Mouse (Mus musculus) hindbrain, postnatal 0 days (tissue): Measurements from ENCODE around the gene Psg27. TPM values are rescaled to one million over a fixed set of nuclear protein-coding genes. Genes with fewer than 3 reads are reported as not detected.

Source experiments
- ATAC-seq: fragments of 200-750 bp; cut with Nextera tagmentation; 2 replicates; pipeline ENCODE4 v1.8.0; 2017; ENCODE audit warnings: mild to moderate bottlenecking, moderate TSS enrichment, moderate library complexity
- DNase-seq: peaks from one replicate; pipeline ENCODE4 v3.0.0-alpha.2; 2015; ENCODE audit warnings: low spot score
- H3K27ac ChIP-seq: fragments of 300-500 bp; sonication (generic); 2 replicates; pipeline ENCODE4 v1.5.1; 2014; ENCODE audit warnings: mild to moderate bottlenecking
- H3K27me3 ChIP-seq: fragments of 300-500 bp; sonication (generic); 2 replicates; pipeline ENCODE4 v1.6.1; 2014; ENCODE audit warnings: low read length, mixed read lengths; ENCODE audit not compliant: insufficient read depth
- H3K36me3 ChIP-seq: fragments of 300-500 bp; sonication (generic); 2 replicates; pipeline ENCODE4 v1.6.1; 2014; ENCODE audit warnings: low read length, mixed read lengths; ENCODE audit not compliant: insufficient read depth
- H3K4me1 ChIP-seq: fragments of 300-500 bp; sonication (generic); 2 replicates; pipeline ENCODE4 v1.6.1; 2014; ENCODE audit warnings: antibody characterized with exemption, low read length, mixed read lengths; ENCODE audit not compliant: insufficient read depth
- H3K4me2 ChIP-seq: fragments of 300-500 bp; sonication (generic); 2 replicates; pipeline ENCODE4 v1.6.1; 2014; ENCODE audit warnings: low read depth, mild to moderate bottlenecking, low read length, moderate library complexity, mixed read lengths
- H3K4me3 ChIP-seq: fragments of 300-500 bp; sonication (generic); 2 replicates; pipeline ENCODE4 v1.5.1; 2014; ENCODE audit warnings: low read length
- H3K9ac ChIP-seq: fragments of 300-500 bp; sonication (generic); replicated peaks from 2 replicates; pipeline ENCODE4 v1.6.1; 2014; ENCODE audit warnings: mild to moderate bottlenecking, low read length, moderate library complexity, mixed read lengths
- H3K9me3 ChIP-seq: fragments of 300-500 bp; sonication (generic); 2 replicates; pipeline ENCODE4 v1.6.1; 2016; ENCODE audit warnings: low read length, mixed read lengths
- CTCF ChIP-seq: IDR thresholded peaks from 2 replicates; pipeline ENCODE4 v1.5.1; 2016; ENCODE audit warnings: antibody characterized with exemption, control low read depth, low read depth
- WGBS: fragments of 180-500 bp; shearing (Covaris S2); extraction: QIAGEN DNeasy Blood & Tissue Kit; methylation state at CpG from one replicate; pipeline ENCODE4 v1.1.7; 2014; 5-methylcytosine and 5-hydroxymethylcytosine counted together
- polyA plus RNA-seq: library from polyadenylated mRNA; unstranded; fragments of >200 nt; fragmentation: Nextera tagmentation; extraction: Ambion mirVana; gene quantifications from 2 replicates; pipeline ENCODE4 v1.2.1, GENCODE M21; 2015
- total RNA-seq: library from RNA; depleted of rRNA; stranded (reverse); fragments of >200 nt; gene quantifications from 2 replicates; pipeline ENCODE4 v1.2.3, GENCODE M21; 2014; rRNA removed

The Psg27 gene
- total and polyA plus RNA-seq, 2 experiments from 2014 or later, result not detected

DNA sequence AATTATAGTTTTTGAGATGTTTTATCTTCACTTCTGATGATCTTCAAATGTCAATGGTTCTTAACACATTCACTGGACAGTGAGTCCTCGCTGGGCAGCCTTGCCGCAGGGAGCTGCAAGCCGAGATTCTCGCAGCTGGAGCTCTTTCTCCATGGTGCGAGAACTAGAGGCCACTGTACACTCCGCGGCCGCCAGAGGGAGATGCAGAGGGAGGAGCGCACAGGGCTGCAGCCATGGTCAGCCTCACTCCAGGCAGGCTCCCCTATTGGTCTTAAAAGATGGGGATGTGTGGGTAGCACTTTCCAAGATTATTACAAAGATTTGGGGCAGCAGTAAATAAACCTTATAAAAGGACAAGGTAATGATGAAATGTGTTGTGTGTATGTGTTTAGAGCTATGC is 55.6 kb downstream of the Psg27 start:
- Histone ChIP-seq H3K4me3 (no peak overlapping the region), H3K36me3 (no peaks in the 10 kb centered on the region), H3K27me3 (no peaks in the 10 kb centered on the region), H3K9ac (no peak overlapping the region), H3K4me2 (no peak overlapping the region), H3K27ac (no peak overlapping the region), H3K4me1 (no peaks in the 10 kb centered on the region), H3K9me3 (no peaks in the 10 kb centered on the region)
- WGBS, result 17% methylated on average over 9 of the region's 9 CpGs
- DNase-seq, result peak; percentile 4
- no peak for ATAC-seq
- peak; percentile 48 for TF ChIP-seq CTCF

Other genes with a start within 250 kb of the Psg27 start
- not detected in 2 replicates for gene Psg18, start 212.3 kb downstream of the Psg27 start, total RNA-seq
- not detected in 2 replicates for gene Psg18, start 212.3 kb downstream of the Psg27 start, polyA plus RNA-seq
- not detected in 2 replicates for gene Psg28, start 135.3 kb downstream of the Psg27 start, total RNA-seq
- not detected in 2 replicates for gene Psg28, start 135.3 kb downstream of the Psg27 start, polyA plus RNA-seq
- not detected in 2 replicates for gene Psg26, start 83.1 kb downstream of the Psg27 start, total RNA-seq
- not detected in 2 replicates for gene Psg26, start 83.1 kb downstream of the Psg27 start, polyA plus RNA-seq
- gene Psg25, start 35.0 kb downstream of the Psg27 start, total RNA-seq, result not detected in 2 replicates
- not detected in 2 replicates for gene Psg25, start 35.0 kb downstream of the Psg27 start, polyA plus RNA-seq
- not detected in 2 replicates for gene Psg23, start 49.2 kb upstream of the Psg27 start, total RNA-seq
- gene Psg23, start 49.2 kb upstream of the Psg27 start, polyA plus RNA-seq, result not detected in 2 replicates
- gene Psg21, start 89.4 kb upstream of the Psg27 start, total RNA-seq, result not detected in 2 replicates
- not detected in 2 replicates for gene Psg21, start 89.4 kb upstream of the Psg27 start, polyA plus RNA-seq
- gene Psg20, start 118.9 kb upstream of the Psg27 start, total RNA-seq, result not detected in 2 replicates
- gene Psg20, start 118.9 kb upstream of the Psg27 start, polyA plus RNA-seq, result not detected in 2 replicates
- not detected in 2 replicates for gene Psg22, start 150.8 kb upstream of the Psg27 start, total RNA-seq
- not detected in 2 replicates for gene Psg22, start 150.8 kb upstream of the Psg27 start, polyA plus RNA-seq
- not detected in 2 replicates for gene Psg19, start 231.2 kb upstream of the Psg27 start, total RNA-seq
- gene Psg19, start 231.2 kb upstream of the Psg27 start, polyA plus RNA-seq, result not detected in 2 replicates